Mouse (Mus musculus) E14TG2a.4 (cell line): ENCODE measurements at regions not wholly inside any gene's neighbourhood (a gene's known extent, or its start where the extent isn't known, plus 50 kb on each side); places are given as distances from the start of the nearest gene placed in this dataset.

Experiments
- CTCF ChIP-seq: conservative IDR thresholded peaks from 2 replicates; pipeline ENCODE4 v1.5.1; 2014; ENCODE audit warnings: low read length
- POU5F1 ChIP-seq: IDR thresholded peaks from 2 replicates; pipeline ENCODE4 v1.6.1; 2014; ENCODE audit warnings: low read length, borderline replicate concordance

GRCm38 (mm10) chr10:100716084-100716667 is 125.9 kb downstream of the 1700017N19Rik start:
- TF ChIP-seq CTCF (no peak), POU5F1 (no peak)
